Mouse (Mus musculus) ES-E14 (cell line): ENCODE measurements around the gene 4930404N11Rik. TPM values are rescaled to one million over a fixed set of nuclear protein-coding genes. Genes with fewer than 3 reads are reported as not detected.
A peak's percentile ranks its signal among the peaks of the same experiment; 100 is the strongest.

Source experiments
- DNase-seq: peaks from one replicate; pipeline ENCODE4 v3.0.0-alpha.2; 2013; ENCODE audit warnings: low read depth, low spot score
- H3K27ac ChIP-seq: 2 replicates; pipeline ENCODE4 v1.5.1; 2012; ENCODE audit warnings: low read depth, mild to moderate bottlenecking, low read length, moderate library complexity, mixed read lengths; ENCODE audit not compliant: poor library complexity, insufficient read depth, severe bottlenecking
- H3K36me3 ChIP-seq: 2 replicates; pipeline ENCODE4 v1.6.1; 2012; ENCODE audit warnings: mild to moderate bottlenecking, low read length, moderate library complexity, mixed read lengths; ENCODE audit not compliant: control insufficient read depth, poor library complexity, insufficient read depth, severe bottlenecking
- H3K4me1 ChIP-seq, 2 experiments: fragments of 150-350 bp in 1 of 2; sonication (generic) in 1 of 2; 2 replicates each; pipeline ENCODE4 v1.6.1; 2012; ENCODE audit warnings: low read length in 2 of 2, mild to moderate bottlenecking in 1 of 2, mixed read lengths in 1 of 2; ENCODE audit not compliant: control insufficient read depth in 2 of 2, insufficient read depth in 2 of 2, poor library complexity in 1 of 2
- H3K4me3 ChIP-seq, 2 experiments: fragments of 150-350 bp in 1 of 2; sonication (generic) in 1 of 2; 2 replicates each; pipeline ENCODE4 v1.5.1; 2012; ENCODE audit warnings: low read length in 2 of 2, low read depth in 1 of 2, mild to moderate bottlenecking in 1 of 2, mixed read lengths in 1 of 2; ENCODE audit not compliant: insufficient read depth in 1 of 2, poor library complexity in 1 of 2, severe bottlenecking in 1 of 2
- H3K9ac ChIP-seq: 2 replicates; pipeline ENCODE4 v1.6.1; 2012; ENCODE audit warnings: low read depth, mild to moderate bottlenecking, low read length, mixed read lengths; ENCODE audit not compliant: poor library complexity, insufficient read depth, severe bottlenecking
- H3K9me3 ChIP-seq: fragments of 150-350 bp; sonication (generic); 2 replicates; pipeline ENCODE4 v1.6.1; 2012; ENCODE audit warnings: low read depth, mild to moderate bottlenecking, low read length; ENCODE audit not compliant: control insufficient read depth, insufficient read depth
- CHD2 ChIP-seq: IDR thresholded peaks from 2 replicates; pipeline ENCODE4 v1.6.1; 2014; ENCODE audit warnings: mild to moderate bottlenecking, low read depth, low read length, inconsistent platforms
- HCFC1 ChIP-seq: IDR thresholded peaks from 2 replicates; pipeline ENCODE4 v1.6.1; 2012; ENCODE audit warnings: low read length, inconsistent platforms, borderline replicate concordance; ENCODE audit not compliant: insufficient read depth
- MAFK ChIP-seq: IDR thresholded peaks from 2 replicates; pipeline ENCODE4 v1.6.1; 2014; ENCODE audit warnings: mild to moderate bottlenecking, low read depth, low read length, inconsistent platforms; ENCODE audit not compliant: insufficient read depth
- ZC3H11A ChIP-seq: IDR thresholded peaks from 2 replicates; pipeline ENCODE4 v1.6.1; 2012; ENCODE audit warnings: low read depth, mild to moderate bottlenecking, inconsistent platforms, low read length, borderline replicate concordance
- ZNF384 ChIP-seq: IDR thresholded peaks from 2 replicates; pipeline ENCODE4 v1.6.1; 2012; ENCODE audit warnings: low read depth, low read length, inconsistent platforms
- in situ Hi-C, 2 experiments: fragments of 600-800 bp; cut with MboI; formaldehyde crosslinking; loops; one replicate each; pipeline ENCODE4 v1.15.1; 2025; ENCODE audit warnings: low sequenced_read_pairs in 2 of 2, inconsistent platforms in 1 of 2; ENCODE audit not compliant: unreplicated experiment in 2 of 2
- total RNA-seq: library from RNA; depleted of rRNA; stranded (reverse); fragments of 300-350 nt; gene quantifications from 2 replicates; pipeline ENCODE4 v1.2.3, GENCODE M21; 2012

4930404N11Rik gene
- total RNA-seq, 1 experiment, result 9.4 TPM

- H3K36me3 ChIP-seq, result peaks cover 19% of the 10 kb centered on the region; the same call in 1 of the 2 replicates
- no peak for TF ChIP-seq HCFC1
- no peak for TF ChIP-seq MAFK
- TF ChIP-seq CHD2, result no peak
- TF ChIP-seq ZC3H11A, result no peak
- TF ChIP-seq ZNF384, result no peak
- no peak for DNase-seq
- H3K27ac ChIP-seq, result peak within 1 kb of the TSS; percentile 61
- in situ Hi-C loops, result no loop called here
- H3K9me3 ChIP-seq, result no peaks in the 10 kb centered on the region
- peaks cover 6% of the 10 kb centered on the region in 2 experiments; a peak in 2 of 4 replicates for H3K4me1 ChIP-seq
- H3K9ac ChIP-seq, result peak within 1 kb of the TSS; percentile 91
- peak within 1 kb of the TSS; percentile 78 to 87 for H3K4me3 ChIP-seq
Observed at GRCm38 (mm10) chr10:81377793-81378552, 12.4 kb upstream of the 4930404N11Rik start, which contains the start of gene Fzr1. Gene Fzr1 (minus strand): TSS chr10:81378516.

GRCm38 (mm10) chr10:81377362-81377664 is 11.7 kb upstream of the 4930404N11Rik start:
- DNase-seq, result no peak
- Histone ChIP-seq H3K9me3 (no peaks in the 10 kb centered on the region), H3K27ac (no peak overlapping the region; the same call in 1 of the 2 replicates), H3K4me3 (peak overlapping the region; percentile 78 to 87), H3K9ac (peak overlapping the region; percentile 91), H3K4me1 (peaks cover 6 to 9% of the 10 kb centered on the region in 2 experiments; a peak in 2 of 4 replicates), H3K36me3 (peaks cover 24% of the 10 kb centered on the region; the same call in 1 of the 2 replicates)
- no peak for TF ChIP-seq ZNF384
- no peak for TF ChIP-seq HCFC1
- TF ChIP-seq MAFK, result no peak
- in situ Hi-C loops, result no loop called here

DNA sequence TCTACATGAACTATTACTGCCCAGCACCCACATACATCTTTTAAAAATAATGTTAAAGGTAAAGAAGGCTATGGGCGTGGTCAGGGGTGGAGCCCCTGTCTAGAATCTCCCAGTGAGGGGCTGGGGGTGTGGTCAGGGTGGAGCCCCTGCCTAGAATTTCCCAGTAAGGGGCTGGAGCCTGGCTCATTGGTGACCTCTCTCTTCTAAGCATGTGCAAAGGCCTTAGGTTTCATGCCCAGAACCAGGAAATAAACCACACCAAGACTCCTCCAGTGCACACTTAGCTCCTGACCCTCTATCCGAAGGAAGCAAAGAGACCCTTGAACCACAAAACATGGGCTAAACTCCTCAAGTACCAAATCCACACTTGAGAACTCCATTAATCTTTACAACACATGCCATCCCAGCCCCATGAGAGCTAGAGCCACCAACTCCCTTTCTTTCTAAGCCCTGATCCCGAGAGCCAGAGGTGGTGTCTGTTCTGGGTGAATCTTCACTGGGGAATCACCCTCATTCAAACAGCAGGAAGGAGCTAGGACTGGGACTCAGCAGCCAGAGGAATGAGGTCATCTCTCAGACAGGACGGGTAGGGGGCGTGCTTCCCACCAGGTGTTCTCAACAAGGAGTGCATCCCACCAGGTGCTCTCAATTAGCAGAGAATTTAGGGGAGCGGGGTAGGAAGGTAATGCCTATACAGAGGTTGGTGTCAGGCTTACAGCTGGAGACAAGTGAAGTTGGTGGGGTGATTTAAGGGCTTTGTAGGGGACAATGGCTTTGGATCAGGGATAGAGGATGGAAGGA is 11.1 kb upstream of the 4930404N11Rik start:
- Histone ChIP-seq H3K36me3 (peaks cover 25% of the 10 kb centered on the region; the same call in 1 of the 2 replicates), H3K4me1 (peaks cover 6 to 12% of the 10 kb centered on the region in 2 experiments; a peak in 2 of 4 replicates), H3K4me3 (peak overlapping the region; percentile 78 to 87), H3K9me3 (no peaks in the 10 kb centered on the region), H3K27ac (0 out of 2 replicates have a peak overlapping the region, but pooled peaks have one; percentile 2), H3K9ac (peak overlapping the region; percentile 91)
- DNase-seq, result no peak
- in situ Hi-C loops, result no loop called here
- TF ChIP-seq CHD2, result no peak
- TF ChIP-seq ZC3H11A, result no peak
- no peak for TF ChIP-seq ZNF384
- TF ChIP-seq HCFC1, result no peak
- TF ChIP-seq MAFK, result no peak

DNA sequence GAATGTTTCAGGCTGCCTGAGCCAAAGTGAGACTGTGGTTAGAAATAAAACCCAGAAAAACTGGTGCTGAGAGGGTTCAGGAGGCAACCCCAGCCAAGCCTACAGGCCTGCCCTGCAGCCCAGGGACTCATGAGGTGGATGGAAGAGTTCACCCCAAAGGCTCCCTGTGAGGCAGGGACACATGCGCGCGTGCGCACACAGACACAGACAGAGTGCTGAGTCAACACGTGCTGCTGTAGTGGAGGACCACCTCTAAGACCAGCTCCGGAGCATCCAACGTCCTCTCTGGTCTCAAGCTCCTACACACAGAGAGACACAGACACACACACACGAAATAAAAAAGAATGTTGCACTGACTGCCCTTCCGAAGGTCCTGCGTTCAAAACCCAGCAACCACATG is 9.7 kb upstream of the 4930404N11Rik start:
- in situ Hi-C loops, result no loop called here
- peaks cover 39% of the 10 kb centered on the region for H3K36me3 ChIP-seq

More for the DNA sequence above, 9.7 kb upstream of the 4930404N11Rik start:
- Histone ChIP-seq H3K4me3 (peak overlapping the region in 1 of 2 experiments; percentile 10; a peak in 1 of 4 replicates), H3K9ac (peak overlapping the region; percentile 46; the same call in 1 of the 2 replicates), H3K9me3 (no peaks in the 10 kb centered on the region), H3K27ac (no peak overlapping the region; the same call in 1 of the 2 replicates), H3K4me1 (peaks cover 6 to 15% of the 10 kb centered on the region in 2 experiments; a peak in 2 of 4 replicates)
- DNase-seq, result no peak
- TF ChIP-seq HCFC1 (no peak), MAFK (peak; percentile 52; the same call in 1 of the 2 replicates)
